Mouse (Mus musculus) stomach, adult 2 months (tissue): Measurements from ENCODE around the gene Lrrc3b. TPM values are rescaled to one million over a fixed set of nuclear protein-coding genes. Genes with fewer than 3 reads are reported as not detected.

ENCODE experiments used
- polyA plus RNA-seq: library from polyadenylated mRNA; depleted of rRNA; stranded (reverse); fragments of >200 nt; gene quantifications from 2 replicates; pipeline ENCODE4 v1.2.3, GENCODE M21; 2012; rRNA removed

The Lrrc3b gene
- 2.4 and 3.1 TPM in 2 replicates for polyA plus RNA-seq

GRCm38 (mm10) chr14:15438485-15439157 lies at the start of gene Lrrc3b:
Gene Lrrc3b (minus strand): TSS chr14:15438987.

